Mouse (Mus musculus): ENCODE data around the gene Bloc1s2.

Gene Bloc1s2

GRCm38 (mm10) chr19:44145702-44146567, at the start of gene Bloc1s2:
Bloc1s2 (minus strand) TSS chr19:44146446.
- in situ Hi-C loops (cut with MseI, MboI): no loop called here

GRCm38 (mm10) chr19:44195138-44195537, 48.9 kb upstream of the Bloc1s2 start:
- in situ Hi-C loops (cut with MseI, MboI): no loop called here

GRCm38 (mm10) chr19:44193906-44194305, 47.7 kb upstream of the Bloc1s2 start:
- in situ Hi-C loops (cut with MseI, MboI): no loop called here

- in situ Hi-C loops (cut with MseI, MboI): no loop called here
These were observed 46.1 kb upstream of the Bloc1s2 start, which contains the start of gene Pkd2l1 for GRCm38 (mm10) chr19:44192342-44192741. Pkd2l1 (minus strand) TSS chr19:44192442.

GRCm38 (mm10) chr19:44189056-44189455, 42.8 kb upstream of the Bloc1s2 start:
- in situ Hi-C loops (cut with MseI, MboI): no loop called here

- in situ Hi-C loops (cut with MseI, MboI): no loop called here
These were observed 37.7 kb upstream of the Bloc1s2 start for GRCm38 (mm10) chr19:44183968-44184367.

GRCm38 (mm10) chr19:44180502-44180901, 34.3 kb upstream of the Bloc1s2 start:
- in situ Hi-C loops (cut with MseI, MboI): no loop called here

GRCm38 (mm10) chr19:44176741-44177140, 30.5 kb upstream of the Bloc1s2 start:
- in situ Hi-C loops (cut with MseI, MboI): no loop called here

- in situ Hi-C loops (cut with MseI, MboI): no loop called here
These were observed 28.6 kb upstream of the Bloc1s2 start for GRCm38 (mm10) chr19:44174835-44175234.

- in situ Hi-C loops (cut with MseI, MboI): no loop called here
These were observed 15.3 kb upstream of the Bloc1s2 start for GRCm38 (mm10) chr19:44161515-44161914.

GRCm38 (mm10) chr19:44159386-44159785, 13.1 kb upstream of the Bloc1s2 start:
- in situ Hi-C loops (cut with MseI, MboI): no loop called here

- in situ Hi-C loops (cut with MseI, MboI): no loop called here
These were observed 10.8 kb upstream of the Bloc1s2 start for GRCm38 (mm10) chr19:44157005-44157404.

- in situ Hi-C loops (cut with MseI, MboI): no loop called here
These were observed 7.5 kb upstream of the Bloc1s2 start for GRCm38 (mm10) chr19:44153781-44154180.

- in situ Hi-C loops (cut with MseI, MboI): no loop called here
These were observed 2.7 kb upstream of the Bloc1s2 start for GRCm38 (mm10) chr19:44148991-44149390.

- in situ Hi-C loops (cut with MseI, MboI): no loop called here
These were observed 2.1 kb upstream of the Bloc1s2 start for GRCm38 (mm10) chr19:44148345-44148744.

- in situ Hi-C loops (cut with MseI, MboI): no loop called here
These were observed 705 bp upstream of the Bloc1s2 start for GRCm38 (mm10) chr19:44146951-44147350.

- in situ Hi-C loops (cut with MseI, MboI): no loop called here
These were observed 278 bp upstream of the Bloc1s2 start for GRCm38 (mm10) chr19:44146568-44146879.

GRCm38 (mm10) chr19:44144366-44144765, 1.9 kb downstream of the Bloc1s2 start:
- in situ Hi-C loops (cut with MseI, MboI): no loop called here

- in situ Hi-C loops (cut with MseI, MboI): no loop called here
These were observed 10.2 kb downstream of the Bloc1s2 start for GRCm38 (mm10) chr19:44135960-44136485.

- in situ Hi-C loops (cut with MseI, MboI): no loop called here
These were observed 10.9 kb downstream of the Bloc1s2 start, which contains the start of gene Cwf19l1 for GRCm38 (mm10) chr19:44135072-44135959. Cwf19l1 (minus strand) TSS chr19:44135876.

GRCm38 (mm10) chr19:44132917-44133316, 13.3 kb downstream of the Bloc1s2 start:
- in situ Hi-C loops (cut with MseI, MboI): no loop called here

GRCm38 (mm10) chr19:44128560-44128959, 17.7 kb downstream of the Bloc1s2 start:
- in situ Hi-C loops (cut with MseI, MboI): no loop called here
